In the genomic region with DNA sequence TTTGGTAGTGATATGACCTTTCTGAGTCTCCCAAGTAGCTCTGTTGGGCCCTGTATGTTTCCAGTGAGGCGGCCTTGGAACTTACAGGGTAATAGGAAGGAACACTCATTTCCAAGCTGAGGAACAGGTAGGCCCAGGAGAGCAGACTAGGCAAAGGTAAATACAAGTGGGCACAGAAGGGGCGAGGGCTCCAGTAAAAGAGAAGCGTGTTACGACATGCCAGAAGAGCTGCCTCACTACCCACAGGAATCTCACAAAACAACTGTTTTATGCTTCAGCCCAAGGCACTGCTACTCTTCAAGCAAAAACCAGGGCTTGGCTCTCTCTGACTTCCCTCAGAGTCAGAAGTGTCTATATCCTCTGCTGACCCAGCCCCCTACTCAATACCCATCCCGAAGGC, we compare ENCODE assay signal across 11 mouse cellular contexts. TPM values are rescaled to one million over a fixed set of nuclear protein-coding genes. Genes with fewer than 3 reads are reported as not detected.
DNase-seq lines count a peak whose midpoint lies in the region; ATAC-seq and TF ChIP-seq lines count a peak whose summit lies in the region.
"Had no signal": no experiment of that assay in that cellular context is flagged by ENCODE, and none has a peak within 500 bp of the region (broad histone marks: within the 10 kb centered on the region; RNA-seq: fewer than 3 reads in every experiment).

No protein-coding gene starts in this region.

- H3K27ac ChIP-seq in layer of hippocampus, adult 2 months, result peak overlapping the region; percentile 93
- peak overlapping the region; percentile 86 for H3K27ac ChIP-seq in ES-Bruce4 (ENCODE audit: insufficient read depth, low read length)
- peak overlapping the region; percentile 39 for H3K27ac ChIP-seq in bone marrow, adult 2 months (ENCODE audit: control insufficient read depth, insufficient read depth, low read depth, low read length, poor library complexity)
- H3K27ac ChIP-seq in limb, embryonic 14.5 days (replicated peaks; ENCODE audit: low read depth, low read length), result peak overlapping the region; percentile 34

- WGBS in bone marrow, adult 2 months, result 45% methylated on average over 5 of the region's 5 CpGs
- 78% methylated on average over 5 of the region's 5 CpGs for WGBS in limb, embryonic 14.5 days

- no peak overlapping the region for H3K4me3 ChIP-seq in layer of hippocampus, adult 2 months
- no peak overlapping the region for H3K4me3 ChIP-seq in ES-Bruce4 (ENCODE audit: low read depth, low read length)
- H3K4me3 ChIP-seq in bone marrow, adult 2 months (replicated peaks; ENCODE audit: control insufficient read depth, low read depth, low read length), result no peak overlapping the region
- H3K4me3 ChIP-seq in limb, embryonic 14.5 days (replicated peaks; ENCODE audit: low read length), result no peak overlapping the region

- no peaks in the 10 kb centered on the region for H3K36me3 ChIP-seq in ES-Bruce4 (ENCODE audit: control insufficient read depth, insufficient read depth, low read length, poor library complexity, severe bottlenecking)
- peaks cover 5% of the 10 kb centered on the region; the same call in 1 of the 2 replicates for H3K36me3 ChIP-seq in limb, embryonic 14.5 days (ENCODE audit: control insufficient read depth, insufficient read depth, low read length)

- no peak for TF ChIP-seq EP300 in ES-Bruce4 (IDR thresholded peaks at IDR 0.05; ENCODE audit: insufficient read depth, low read depth, low read length)

- H3K9me3 ChIP-seq in ES-Bruce4 (replicated peaks; ENCODE audit: control insufficient read depth, insufficient read depth, low read length, poor library complexity, severe bottlenecking), result no peaks in the 10 kb centered on the region
- H3K9me3 ChIP-seq in limb, embryonic 14.5 days (ENCODE audit: control insufficient read depth, low read length), result no peaks in the 10 kb centered on the region

- no peak for TF ChIP-seq POLR2A in ES-Bruce4 (IDR thresholded peaks at IDR 0.05; ENCODE audit: insufficient read depth, low read length)
- no peak for TF ChIP-seq POLR2A in bone marrow, adult 2 months (IDR thresholded peaks at IDR 0.05; ENCODE audit: borderline replicate concordance, control insufficient read depth, low read depth, low read length)
- TF ChIP-seq POLR2A in limb, embryonic 14.5 days (IDR thresholded peaks at IDR 0.05; ENCODE audit: borderline replicate concordance, extremely low read depth, insufficient read depth, insufficient read length), result no peak

- H3K4me1 ChIP-seq in ES-Bruce4 (ENCODE audit: control insufficient read depth, insufficient read depth, low read length), result peaks cover 15% of the 10 kb centered on the region
- H3K4me1 ChIP-seq in bone marrow, adult 2 months (ENCODE audit: control insufficient read depth, insufficient read depth, low read length), result peaks cover 16% of the 10 kb centered on the region
- peaks cover 32% of the 10 kb centered on the region for H3K4me1 ChIP-seq in limb, embryonic 14.5 days (ENCODE audit: control insufficient read depth, insufficient read depth, low read length)

- no peak overlapping the region for H3K4me2 ChIP-seq in limb, embryonic 14.5 days (replicated peaks; ENCODE audit: low read depth, low read length, severe bottlenecking)

- no peaks in the 10 kb centered on the region for H3K27me3 ChIP-seq in ES-Bruce4 (ENCODE audit: control insufficient read depth, insufficient read depth, low read length, poor library complexity, severe bottlenecking)
- no peaks in the 10 kb centered on the region for H3K27me3 ChIP-seq in limb, embryonic 14.5 days (ENCODE audit: control insufficient read depth, insufficient read depth, low read length)

- H3K9ac ChIP-seq in ES-Bruce4 (ENCODE audit: low read depth, poor library complexity, severe bottlenecking), result peak overlapping the region; percentile 10; the same call in 1 of the 2 replicates
- no peak overlapping the region for H3K9ac ChIP-seq in limb, embryonic 14.5 days (ENCODE audit: low read depth, low read length, severe bottlenecking)

- no peak for TF ChIP-seq CTCF in layer of hippocampus, adult 2 months (conservative IDR thresholded peaks at IDR 0.05)
- no peak for TF ChIP-seq CTCF in ES-Bruce4 (IDR thresholded peaks at IDR 0.05; ENCODE audit: low read depth, low read length)
- no peak for TF ChIP-seq CTCF in bone marrow, adult 2 months (IDR thresholded peaks at IDR 0.05; ENCODE audit: control insufficient read depth, insufficient read depth, low read length)

- ATAC-seq in limb, embryonic 14.5 days (ENCODE audit: low FRiP score, low read depth), result no peak
- no peak for ATAC-seq in activated CD4-positive, CD25-positive, alpha-beta regulatory T cell, adult 4 months

- no peak for DNase-seq in layer of hippocampus, adult 2 months (ENCODE audit: low spot score in 2 of 2)
- no peak for DNase-seq in layer of hippocampus, postnatal 25 days (ENCODE audit: extremely low spot score in 1 of 2, low spot score in 1 of 2)
- DNase-seq in limb, embryonic 14.5 days (ENCODE audit: low spot score), result no peak
- no peak for DNase-seq in layer of hippocampus, adult 9-11 months
- DNase-seq: adrenal gland, adult 2 months; kidney, adult 18-20 months; midbrain, embryonic 14.5 days; right cerebral cortex, postnatal 14 days had no signal

RNA-seq across cellular contexts. Expression of a gene that starts 18.1 kb away (rescaled TPM):
- total RNA-seq in layer of hippocampus, adult 2 months (2021), result 10 to 100 TPM; 27.0 to 30.0 TPM
- 10 to 100 TPM; 40.9 to 41.0 TPM for total RNA-seq in layer of hippocampus, postnatal 25 days (2021)
- polyA plus RNA-seq in ES-Bruce4 (2011; ENCODE audit: insufficient read depth, insufficient read length, low read depth, missing spikeins), result 58.8 and 60.0 TPM in 2 replicates
- polyA plus RNA-seq in bone marrow, adult 2 months (2011; ENCODE audit: insufficient read depth, insufficient read length, low replicate concordance, missing spikeins), result 23.3 and 41.2 TPM in 2 replicates
- polyA plus RNA-seq in limb, embryonic 14.5 days (2012; rRNA removed), result 75.2 and 81.8 TPM in 2 replicates
- 75.5 and 80.0 TPM in 2 replicates for polyA plus RNA-seq in limb, embryonic 14.5 days (2014; fragmentation: Nextera tagmentation; extraction: Ambion mirVana)
- polyA plus RNA-seq in activated CD4-positive, CD25-positive, alpha-beta regulatory T cell, adult 4 months (2017; shearing (Covaris generic)), result 10 to 100 TPM; 56.8 to 58.3 TPM

RNA-seq across cellular contexts. Expression of a gene that starts 55.5 kb away (rescaled TPM):
- 1 to 10 TPM; 2.0 to 2.1 TPM for total RNA-seq in layer of hippocampus, adult 2 months (2021)
- 1 to 10 TPM; 1.7 to 1.8 TPM for total RNA-seq in layer of hippocampus, postnatal 25 days (2021)
- 1.7 and 2.6 TPM in 2 replicates for polyA plus RNA-seq in ES-Bruce4 (2011; ENCODE audit: insufficient read depth, insufficient read length, low read depth, missing spikeins)
- 3.5 and 6.5 TPM in 2 replicates for polyA plus RNA-seq in bone marrow, adult 2 months (2011; ENCODE audit: insufficient read depth, insufficient read length, low replicate concordance, missing spikeins)
- polyA plus RNA-seq in limb, embryonic 14.5 days (2012; rRNA removed), result 0.92 and 1.2 TPM in 2 replicates
- polyA plus RNA-seq in limb, embryonic 14.5 days (2014; fragmentation: Nextera tagmentation; extraction: Ambion mirVana), result 0.48 and 0.64 TPM in 2 replicates
- not detected for polyA plus RNA-seq in activated CD4-positive, CD25-positive, alpha-beta regulatory T cell, adult 4 months (2017; shearing (Covaris generic))

Comparison
In these comparisons a context has a peak if more than half of its experiments do, and no peak if none do; other contexts are left out.
1. H3K27ac ChIP-seq: peak in every context shown above with its lines; median percentile 93 in layer of hippocampus, adult 2 months; 86 in ES-Bruce4; 39 in bone marrow, adult 2 months; 34 in limb, embryonic 14.5 days.